Mouse (Mus musculus): ENCODE data around the gene Dctn3. TPM values are rescaled to one million over a fixed set of nuclear protein-coding genes. Genes with fewer than 3 reads are reported as not detected.
A peak's percentile ranks its signal among the peaks of the same experiment; 100 is the strongest.

Dctn3 gene
- total and polyA plus RNA-seq, 3 experiments: 57.7 to 64.6 TPM; not detected in 1

DNA sequence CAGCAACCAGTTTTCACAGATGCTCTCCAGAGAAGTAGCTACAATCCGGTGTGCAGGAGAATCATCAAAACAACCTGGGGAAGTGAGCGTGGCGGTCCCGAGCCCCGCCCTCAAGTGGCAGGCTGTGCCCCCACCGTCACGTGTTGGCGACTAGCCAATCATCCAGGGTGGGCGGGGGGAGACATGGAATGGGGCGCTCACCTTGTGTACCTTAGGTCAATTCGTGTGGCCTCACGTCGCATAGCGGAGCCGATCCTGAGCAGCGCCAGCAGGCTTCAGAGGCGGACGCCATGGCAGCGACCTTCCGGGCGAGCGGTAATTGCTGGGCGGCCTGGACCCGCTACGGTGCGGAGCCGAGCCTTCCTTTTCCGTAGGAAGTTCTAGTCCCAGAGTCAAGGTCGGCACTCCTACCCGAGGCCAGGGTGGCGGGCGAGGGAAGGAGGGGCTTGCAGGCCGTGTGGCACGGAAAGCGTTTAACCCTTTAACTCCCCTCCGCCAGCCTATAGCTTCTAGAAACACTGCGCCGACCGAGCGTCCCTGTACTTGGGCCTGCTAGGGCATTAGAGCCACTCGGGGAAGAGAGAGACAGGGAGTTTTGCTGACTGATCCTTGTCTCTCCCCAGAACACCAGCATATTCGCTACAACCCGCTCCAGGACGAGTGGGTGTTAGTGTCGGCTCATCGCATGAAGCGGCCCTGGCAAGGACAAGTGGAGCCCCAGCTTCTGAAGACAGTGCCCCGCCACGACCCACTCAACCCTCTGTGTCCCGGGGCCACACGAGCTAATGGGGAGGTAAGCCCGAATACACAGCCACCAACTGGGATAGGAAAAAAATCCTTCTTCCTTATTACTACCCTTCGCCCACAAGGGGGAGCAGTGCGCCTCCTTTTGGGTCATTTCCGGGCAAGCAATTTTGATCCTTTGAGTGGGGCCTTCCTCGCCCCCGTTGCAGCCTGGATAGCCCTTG is 32.7 kb upstream of the Dctn3 start, which contains the start of gene Sigmar1 (continued):
- peak; percentile 54 for TF ChIP-seq HCFC1 (IDR thresholded peaks at IDR 0.05; ENCODE audit: low read depth, low read length)
- no peak for TF ChIP-seq E2F4 (IDR thresholded peaks at IDR 0.05; ENCODE audit: borderline replicate concordance, low read depth, low read length)
- TF ChIP-seq USF1 (IDR thresholded peaks at IDR 0.05; ENCODE audit: low read depth, low read length): peak; percentile 98
- TF ChIP-seq ETS1 (IDR thresholded peaks at IDR 0.05; ENCODE audit: low read depth, low read length): no peak
- peak; percentile 89 for TF ChIP-seq MAX (IDR thresholded peaks at IDR 0.05; ENCODE audit: low read length)
- peak; percentile 93 for TF ChIP-seq MAZ (IDR thresholded peaks at IDR 0.05; ENCODE audit: low read depth, low read length)
- no peak for TF ChIP-seq MAFK (IDR thresholded peaks at IDR 0.05; ENCODE audit: borderline replicate concordance, low read depth, low read length)
- TF ChIP-seq SIN3A (IDR thresholded peaks at IDR 0.05; ENCODE audit: low read length): peak; percentile 79; the same call in 1 of the 2 replicates
- TF ChIP-seq NELFE (IDR thresholded peaks at IDR 0.05; ENCODE audit: low read depth, low read length): peak; percentile 30; the same call in 1 of the 2 replicates
- no peak for TF ChIP-seq KAT2A (conservative IDR thresholded peaks at IDR 0.05; ENCODE audit: low read depth, low read length)
- no peak for TF ChIP-seq ZKSCAN1 (IDR thresholded peaks at IDR 0.05; ENCODE audit: low read depth, low read length)
- TF ChIP-seq ZNF384 (IDR thresholded peaks at IDR 0.05; ENCODE audit: low read depth, low read length): peak; percentile 77
- no peak for TF ChIP-seq GABPA (IDR thresholded peaks at IDR 0.05; ENCODE audit: low read depth, low read length)

DNA sequence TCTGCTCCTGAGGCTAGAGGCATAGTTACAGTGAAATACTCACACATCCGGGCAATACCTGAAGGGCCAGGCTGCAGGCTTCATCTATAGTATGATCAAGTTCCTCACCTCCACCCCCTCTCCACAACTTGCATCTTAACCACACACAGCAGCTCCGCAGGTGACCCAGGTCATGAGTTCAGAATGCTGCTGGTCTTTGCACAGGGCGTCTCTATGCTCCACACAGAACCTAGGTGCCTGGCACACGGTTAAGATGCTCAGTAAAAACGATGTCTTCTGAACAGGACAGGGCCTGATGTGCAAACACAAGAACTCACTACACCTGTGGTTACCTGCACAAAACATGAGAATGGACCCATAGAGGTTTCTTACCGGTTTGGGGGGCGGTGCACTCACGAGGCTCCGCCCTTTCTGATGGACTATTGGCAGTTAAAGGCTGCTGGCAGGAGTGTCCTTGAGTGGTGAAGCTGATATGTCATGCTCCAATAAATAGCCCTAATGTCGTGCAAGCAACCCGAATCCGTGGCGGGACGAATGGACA is 31.9 kb upstream of the Dctn3 start, which contains the start of gene Galt:
TSS of gene Galt (plus strand) at position 432 of the 541 bp plus-strand sequence.
- no peaks in the 10 kb centered on the region; a peak in 1 of 4 replicates for H3K36me3 ChIP-seq (ENCODE audit: control insufficient read depth in 1 of 2, insufficient read depth in 2 of 2, low read length in 2 of 2)
- no peaks in the 10 kb centered on the region for H3K9me3 ChIP-seq (replicated peaks; ENCODE audit: insufficient read depth, low read length)
- peak within 1 kb of the TSS; percentile 75 for H3K9ac ChIP-seq (ENCODE audit: control insufficient read depth, low read depth, low read length, poor library complexity, severe bottlenecking)
- peaks cover 1% of the 10 kb centered on the region; the same call in 1 of the 2 replicates for H3K79me2 ChIP-seq (ENCODE audit: control insufficient read depth, insufficient read depth, low read length, poor library complexity)
- H3K4me1 ChIP-seq (ENCODE audit: control insufficient read depth in 1 of 2, insufficient read depth in 2 of 2, low read length in 2 of 2): peaks cover 0 to 7% of the 10 kb centered on the region in 2 experiments; a peak in 1 of 4 replicates
- peak within 1 kb of the TSS; percentile 91 to 95 for H3K4me3 ChIP-seq (ENCODE audit: control insufficient read depth in 1 of 2, insufficient read depth in 1 of 2, low read depth in 2 of 2, low read length in 2 of 2)
- TF ChIP-seq ZKSCAN1 (IDR thresholded peaks at IDR 0.05; ENCODE audit: low read depth, low read length) (no peak), CHD2 (IDR thresholded peaks at IDR 0.05; ENCODE audit: low read length) (no peak), MYC (IDR thresholded peaks at IDR 0.05; ENCODE audit: low read depth, low read length) (no peak), TCF12 (IDR thresholded peaks at IDR 0.05; ENCODE audit: low read depth, low read length) (no peak), RAD21 (IDR thresholded peaks at IDR 0.05; ENCODE audit: low read depth, low read length) (no peak), KAT2A (conservative IDR thresholded peaks at IDR 0.05; ENCODE audit: low read depth, low read length) (no peak), GATA1 (IDR thresholded peaks at IDR 0.05; ENCODE audit: low read depth, low read length) (no peak), NELFE (IDR thresholded peaks at IDR 0.05; ENCODE audit: low read depth, low read length) (no peak), POLR2AphosphoS5 (IDR thresholded peaks at IDR 0.05; ENCODE audit: borderline replicate concordance, low read depth, low read length) (no peak), USF2 (IDR thresholded peaks at IDR 0.05; ENCODE audit: borderline replicate concordance in 1 of 2, insufficient read depth in 1 of 2, low read depth in 1 of 2, low read length in 2 of 2) (no peak), TAL1 (IDR thresholded peaks at IDR 0.05; ENCODE audit: low read length) (no peak), ETS1 (IDR thresholded peaks at IDR 0.05; ENCODE audit: low read depth, low read length) (no peak), ZMIZ1 (IDR thresholded peaks at IDR 0.05; ENCODE audit: low read depth, low read length) (no peak), TBP (IDR thresholded peaks at IDR 0.05; ENCODE audit: low read depth, low read length) (no peak), ELF1 (IDR thresholded peaks at IDR 0.05; ENCODE audit: low read depth, low read length) (no peak), BHLHE40 (IDR thresholded peaks at IDR 0.05; ENCODE audit: borderline replicate concordance, low read depth, low read length) (no peak), CTCF (IDR thresholded peaks at IDR 0.05 in 2 of 3, conservative IDR thresholded peaks at IDR 0.05 in 1 of 3; ENCODE audit: control insufficient read depth in 1 of 3, insufficient read depth in 1 of 3, low read depth in 2 of 3, low read length in 3 of 3, poor library complexity in 1 of 3, severe bottlenecking in 1 of 3) (no peak)
- H3K27ac ChIP-seq (ENCODE audit: control insufficient read depth, low read depth, low read length): peak within 1 kb of the TSS; percentile 70
- H3K27me3 ChIP-seq (ENCODE audit: control insufficient read depth in 1 of 2, insufficient read depth in 2 of 2, low read length in 2 of 2): no peaks in the 10 kb centered on the region
- no peak for DNase-seq (ENCODE audit: low read depth, low spot score)
